Comparison of ENCODE assay signal across 8 mouse cellular contexts in genomic region chr2:27039286-27039685, GRCm38 (mm10). TPM values are rescaled to one million over a fixed set of nuclear protein-coding genes. Genes with fewer than 3 reads are reported as not detected.
DNase-seq lines count a peak whose midpoint lies in the region; ATAC-seq and TF ChIP-seq lines count a peak whose summit lies in the region.
"Had no signal": no experiment of that assay in that cellular context is flagged by ENCODE, and none has a peak within 500 bp of the region (broad histone marks: within the 10 kb centered on the region; RNA-seq: fewer than 3 reads in every experiment).

No protein-coding gene starts in this region.

- no peak overlapping the region for H3ac ChIP-seq in myocyte (ENCODE audit: control insufficient read depth, insufficient read length)

- no peaks in the 10 kb centered on the region for H3K9me3 ChIP-seq in G1E (replicated peaks)
- no peaks in the 10 kb centered on the region for H3K9me3 ChIP-seq in embryonic facial prominence, embryonic 11.5 days (replicated peaks; ENCODE audit: control insufficient read depth, low read length)

- no peak overlapping the region for H3K9ac ChIP-seq in embryonic facial prominence, embryonic 11.5 days (replicated peaks; ENCODE audit: low read length)

- DNase-seq in layer of hippocampus, adult 2 months (ENCODE audit: low spot score in 2 of 2) = no peak
- DNase-seq in layer of hippocampus, adult 11-12 months (ENCODE audit: low spot score) = no peak
- DNase-seq in G1E (ENCODE audit: low spot score) = no peak
- DNase-seq in embryonic facial prominence, embryonic 11.5 days (ENCODE audit: low spot score) = peak; percentile 20
- no peak for DNase-seq in c-Kit-positive CD71-positive TER-119-positive erythroid progenitor cells, embryonic 14.5 days (ENCODE audit: low spot score)
- DNase-seq in natural killer cell, adult 2 months (ENCODE audit: low spot score in 2 of 2) = no peak

- H3K79me2 ChIP-seq in myocyte (ENCODE audit: control insufficient read depth, insufficient read depth) = no peaks in the 10 kb centered on the region

- no peak overlapping the region for H3K4me3 ChIP-seq in layer of hippocampus, adult 2 months
- H3K4me3 ChIP-seq in G1E (ENCODE audit: low read depth, low read length) (no peak overlapping the region), myocyte (no peak overlapping the region)
- no peak overlapping the region for H3K4me3 ChIP-seq in embryonic facial prominence, embryonic 11.5 days (ENCODE audit: low read depth, low read length)

- no peak for TF ChIP-seq POLR2A in myocyte (IDR thresholded peaks at IDR 0.05; ENCODE audit: insufficient read length, low read depth)

- no peak overlapping the region for H3K4me2 ChIP-seq in embryonic facial prominence, embryonic 11.5 days (ENCODE audit: low read depth, low read length)
- H3K4me2 ChIP-seq in myocyte (ENCODE audit: low read depth) = peak overlapping the region; percentile 16

- H3K27ac ChIP-seq in layer of hippocampus, adult 2 months = no peak overlapping the region
- no peak overlapping the region for H3K27ac ChIP-seq in embryonic facial prominence, embryonic 11.5 days (replicated peaks; ENCODE audit: low read depth, low read length)

- 0% methylated on average over 1 of the region's 1 CpGs for WGBS in embryonic facial prominence, embryonic 11.5 days

- no peak for ATAC-seq in G1E (ENCODE audit: extremely low read depth, insufficient number of reproducible peaks, low FRiP score, poor library complexity, severe bottlenecking)
- no peak for ATAC-seq in embryonic facial prominence, embryonic 11.5 days (replicated peaks; ENCODE audit: insufficient number of reproducible peaks, low FRiP score, low TSS enrichment, low read depth)

- H3K36me3 ChIP-seq in G1E (replicated peaks) (no peaks in the 10 kb centered on the region), myocyte (ENCODE audit: control insufficient read depth, insufficient read depth) (no peaks in the 10 kb centered on the region)
- H3K36me3 ChIP-seq in embryonic facial prominence, embryonic 11.5 days (replicated peaks; ENCODE audit: control insufficient read depth, insufficient read depth, low read depth, low read length) = no peaks in the 10 kb centered on the region

- H3K27me3 ChIP-seq in G1E (ENCODE audit: insufficient read depth, low read length) (peaks cover 27% of the 10 kb centered on the region), myocyte (ENCODE audit: control insufficient read depth, insufficient read depth, insufficient read length) (peaks cover 39% of the 10 kb centered on the region)
- H3K27me3 ChIP-seq in embryonic facial prominence, embryonic 11.5 days (ENCODE audit: control insufficient read depth, insufficient read depth, low read length) = no peaks in the 10 kb centered on the region

- H3K4me1 ChIP-seq in G1E (ENCODE audit: insufficient read depth, low read depth, low read length) = peaks cover 7% of the 10 kb centered on the region; the same call in 1 of the 2 replicates
- H3K4me1 ChIP-seq in embryonic facial prominence, embryonic 11.5 days (ENCODE audit: control insufficient read depth, insufficient read depth, low read length) = no peaks in the 10 kb centered on the region

- peak; percentile 69 for TF ChIP-seq CTCF in layer of hippocampus, adult 2 months (conservative IDR thresholded peaks at IDR 0.05)
- TF ChIP-seq CTCF in G1E (IDR thresholded peaks at IDR 0.05; ENCODE audit: low read depth, low read length) = 0 out of 2 replicates have a peak, but pooled peaks have one; percentile 6

TF ChIP-seq in myocyte, 11 proteins besides CTCF, POLR2A, EP300 and RAD21:
- TF ChIP-seq USF1 (IDR thresholded peaks at IDR 0.05; ENCODE audit: low read depth) = no peak
- no peak for TF ChIP-seq POLR2AphosphoS2 (IDR thresholded peaks at IDR 0.05; ENCODE audit: insufficient read length, low read depth)
- TF ChIP-seq MAX (IDR thresholded peaks at IDR 0.05; ENCODE audit: low read depth) = no peak
- no peak for TF ChIP-seq REST (IDR thresholded peaks at IDR 0.05; ENCODE audit: insufficient read depth, insufficient read length)
- no peak for TF ChIP-seq CEBPB (IDR thresholded peaks at IDR 0.05; ENCODE audit: insufficient read depth, poor library complexity, severe bottlenecking)
- no peak for TF ChIP-seq TCF3 (IDR thresholded peaks at IDR 0.05; ENCODE audit: insufficient read length, low read depth)
- TF ChIP-seq E2F4 (IDR thresholded peaks at IDR 0.05; ENCODE audit: insufficient read depth) = no peak
- no peak for TF ChIP-seq MYOG (IDR thresholded peaks at IDR 0.05; ENCODE audit: control insufficient read depth in 1 of 3, insufficient read depth in 1 of 3, insufficient read length in 2 of 3, low read depth in 2 of 3)
- no peak for TF ChIP-seq TCF12 (IDR thresholded peaks at IDR 0.05; ENCODE audit: insufficient read depth, poor library complexity, severe bottlenecking)
- TF ChIP-seq SRF (IDR thresholded peaks at IDR 0.05; ENCODE audit: control insufficient read depth, insufficient read length, low read depth) = no peak
- no peak for TF ChIP-seq MYOD1 (IDR thresholded peaks at IDR 0.05; ENCODE audit: control insufficient read depth in 1 of 3, insufficient read length in 2 of 3, low read depth in 2 of 3)

RNA-seq across cellular contexts. Expression of gene Slc2a6, which starts 11.5 kb away (rescaled TPM):
- total RNA-seq in layer of hippocampus, adult 2 months (2021) = 10 to 100 TPM; 38.4 to 42.3 TPM
- total RNA-seq in G1E (2014; fragmentation: Nextera tagmentation) (not detected in 2 replicates), G1E (2017) (0.16 and 0.17 TPM in 2 replicates)
- polyA plus RNA-seq in G1E (2012) (not detected in 2 replicates), myocyte (2012; fragmentation: generic; extraction: Trizol) (102 TPM)
- polyA plus RNA-seq in embryonic facial prominence, embryonic 11.5 days (2014; fragmentation: Nextera tagmentation; extraction: Ambion mirVana) = 0.84 and 1.2 TPM in 2 replicates

RNA-seq across cellular contexts. Expression of gene Cacfd1, which starts 29.6 kb away (rescaled TPM):
- total RNA-seq in layer of hippocampus, adult 2 months (2021) = 10 to 100 TPM; 45.0 to 47.0 TPM
- 13.8 and 20.8 TPM in 2 replicates for total RNA-seq in G1E (2014; fragmentation: Nextera tagmentation)
- 9.5 and 15.8 TPM in 2 replicates for total RNA-seq in G1E (2017)
- 7.4 and 8.9 TPM in 2 replicates for polyA plus RNA-seq in G1E (2012)
- polyA plus RNA-seq in embryonic facial prominence, embryonic 11.5 days (2014; fragmentation: Nextera tagmentation; extraction: Ambion mirVana) = 66.2 and 68.9 TPM in 2 replicates
- polyA plus RNA-seq in myocyte (2012; fragmentation: generic; extraction: Trizol) = 22.8 TPM

RNA-seq across cellular contexts. Expression of gene Mymk, which starts 32.7 kb away (rescaled TPM):
- total RNA-seq in layer of hippocampus, adult 2 months (2021) = under 1 TPM; 0.51 to 0.71 TPM
- total RNA-seq in G1E (2014; fragmentation: Nextera tagmentation) (not detected in 2 replicates), G1E (2017) (0.17 and 0.27 TPM in 2 replicates)
- polyA plus RNA-seq in G1E (2012) (not detected in 2 replicates), myocyte (2012; fragmentation: generic; extraction: Trizol) (1,410 TPM)
- 2.3 and 4.0 TPM in 2 replicates for polyA plus RNA-seq in embryonic facial prominence, embryonic 11.5 days (2014; fragmentation: Nextera tagmentation; extraction: Ambion mirVana)
- total RNA-seq: neutrophil, adult 5-6 weeks had no signal

RNA-seq across cellular contexts. Expression of gene Adamtsl2, which starts 39.9 kb away (rescaled TPM):
- total RNA-seq in layer of hippocampus, adult 2 months (2021) = 10 to 100 TPM; 12.8 to 18.1 TPM
- total RNA-seq in G1E (2014; fragmentation: Nextera tagmentation) (not detected in 2 replicates), G1E (2017) (0.06 and 0.11 TPM in 2 replicates)
- polyA plus RNA-seq in G1E (2012) (not detected in 2 replicates), myocyte (2012; fragmentation: generic; extraction: Trizol) (17.6 TPM)
- polyA plus RNA-seq in embryonic facial prominence, embryonic 11.5 days (2014; fragmentation: Nextera tagmentation; extraction: Ambion mirVana) = 2.4 and 2.5 TPM in 2 replicates
- total RNA-seq: neutrophil, adult 5-6 weeks had no signal

Comparison
In these comparisons a context has a peak if more than half of its experiments do, and no peak if none do; other contexts are left out.
1. RNA of gene Slc2a6, which starts 11.5 kb away (polyA plus RNA-seq): 102 TPM in myocyte (single experiment); 0.84 to 1.2 TPM in embryonic facial prominence, embryonic 11.5 days and not detected in G1E; every median in the first group is over 10 times any median in the second.
2. RNA of gene Mymk, which starts 32.7 kb away (polyA plus RNA-seq): 1,410 TPM in myocyte (single experiment); 2.3 to 4.0 TPM in embryonic facial prominence, embryonic 11.5 days and not detected in G1E; every median in the first group is over 100 times any median in the second.